24 mouse cellular contexts compared by ENCODE assay signal in genomic region chr17:83684475-83684874, GRCm38 (mm10). TPM values are rescaled to one million over a fixed set of nuclear protein-coding genes. Genes with fewer than 3 reads are reported as not detected.
DNase-seq lines count a peak whose midpoint lies in the region; ATAC-seq lines count a peak whose summit lies in the region.
"Had no signal": no experiment of that assay in that cellular context is flagged by ENCODE, and none has a peak within 500 bp of the region (broad histone marks: within the 10 kb centered on the region; RNA-seq: fewer than 3 reads in every experiment).

No protein-coding gene starts in this region.

- H3K4me1 ChIP-seq in liver, embryonic 11.5 days (replicated peaks; ENCODE audit: control insufficient read depth, insufficient read depth, low read length): no peaks in the 10 kb centered on the region; the same call in 1 of the 2 replicates
- peaks cover 28% of the 10 kb centered on the region for H3K4me1 ChIP-seq in liver, embryonic 15.5 days (replicated peaks)
- H3K4me1 ChIP-seq: embryonic facial prominence, embryonic 15.5 days; forebrain, embryonic 12.5 days; heart, embryonic 15.5 days; hindbrain, embryonic 13.5 days had no signal

- H3K9me3 ChIP-seq in liver, embryonic 11.5 days (ENCODE audit: control insufficient read depth, low read length): no peaks in the 10 kb centered on the region
- H3K9me3 ChIP-seq in liver, embryonic 15.5 days (replicated peaks): no peaks in the 10 kb centered on the region
- H3K9me3 ChIP-seq: embryonic facial prominence, embryonic 15.5 days; forebrain, embryonic 12.5 days; heart, embryonic 15.5 days; hindbrain, embryonic 13.5 days had no signal

- ATAC-seq in liver, embryonic 11.5 days (replicated peaks; ENCODE audit: low FRiP score): peak; percentile 93
- peak; percentile 81 for ATAC-seq in liver, embryonic 15.5 days (ENCODE audit: insufficient read depth)
- ATAC-seq in megakaryocyte-erythroid progenitor cell, adult 5-6 weeks (replicated peaks; ENCODE audit: low FRiP score, low TSS enrichment, poor library complexity, severe bottlenecking): peak; percentile 82
- no peak for ATAC-seq in megakaryocyte, adult 5-6 weeks (ENCODE audit: poor library complexity, severe bottlenecking)
- ATAC-seq: hindbrain, postnatal 0 days had no signal

- H3K36me3 ChIP-seq in liver, embryonic 11.5 days (ENCODE audit: control insufficient read depth, insufficient read depth, low read length): no peaks in the 10 kb centered on the region; the same call in 1 of the 2 replicates
- no peaks in the 10 kb centered on the region for H3K36me3 ChIP-seq in liver, embryonic 15.5 days (replicated peaks)
- H3K36me3 ChIP-seq: embryonic facial prominence, embryonic 15.5 days; forebrain, embryonic 12.5 days; heart, embryonic 15.5 days; hindbrain, embryonic 13.5 days had no signal

- H3K4me2 ChIP-seq in liver, embryonic 11.5 days: peak overlapping the region; percentile 50
- H3K4me2 ChIP-seq in liver, embryonic 15.5 days: peak overlapping the region; percentile 40
- H3K4me2 ChIP-seq: embryonic facial prominence, embryonic 15.5 days; forebrain, embryonic 12.5 days; heart, embryonic 11.5 days; heart, embryonic 15.5 days; hindbrain, embryonic 13.5 days had no signal

- no peaks in the 10 kb centered on the region for H3K27me3 ChIP-seq in liver, embryonic 11.5 days (replicated peaks; ENCODE audit: control insufficient read depth, insufficient read depth, low read length)
- H3K27me3 ChIP-seq in liver, embryonic 15.5 days: no peaks in the 10 kb centered on the region
- H3K27me3 ChIP-seq: embryonic facial prominence, embryonic 15.5 days; forebrain, embryonic 12.5 days; heart, embryonic 15.5 days; hindbrain, embryonic 13.5 days had no signal

- no peak overlapping the region for H3K9ac ChIP-seq in liver, embryonic 11.5 days (ENCODE audit: low read depth, low read length)
- no peak overlapping the region for H3K9ac ChIP-seq in liver, embryonic 15.5 days
- H3K9ac ChIP-seq: embryonic facial prominence, embryonic 15.5 days; forebrain, embryonic 12.5 days; heart, embryonic 15.5 days; hindbrain, embryonic 13.5 days had no signal

- 54% methylated on average over 7 of the region's 7 CpGs for WGBS in liver, embryonic 11.5 days
- WGBS in liver, embryonic 15.5 days (ENCODE audit: insufficient replicate concordance): 30% methylated on average over 7 of the region's 7 CpGs

- H3K4me3 ChIP-seq in liver, embryonic 11.5 days (ENCODE audit: low read depth, low read length): no peak overlapping the region
- no peak overlapping the region for H3K4me3 ChIP-seq in liver, embryonic 15.5 days (replicated peaks)
- H3K4me3 ChIP-seq: embryonic facial prominence, embryonic 15.5 days; forebrain, embryonic 12.5 days; heart, adult 2 months; heart, embryonic 15.5 days; hindbrain, embryonic 13.5 days had no signal

- peak; percentile 68 for DNase-seq in c-Kit-positive CD71-positive TER-119-negative erythroid progenitor cells, embryonic 14.5 days (ENCODE audit: low read depth)
- DNase-seq in liver, embryonic 11.5 days (ENCODE audit: low spot score): no peak
- no peak for DNase-seq in gastrocnemius, adult 18-20 months (ENCODE audit: low spot score)
- DNase-seq in layer of hippocampus, adult 9-11 months: no peak
- DNase-seq: adrenal gland, adult 2 months; adrenal gland, postnatal 25 days; cerebellum, adult 8-10 months; cerebellum, postnatal 14 days; embryo, embryonic 11 days; gastrocnemius, postnatal 10 days; heart, adult 2 months; heart, postnatal 14 days had no signal

- peak overlapping the region; percentile 43 for H3K27ac ChIP-seq in liver, embryonic 11.5 days (ENCODE audit: low read depth, low read length)
- peak overlapping the region; percentile 64 for H3K27ac ChIP-seq in liver, embryonic 15.5 days (replicated peaks)
- H3K27ac ChIP-seq: embryonic facial prominence, embryonic 15.5 days; forebrain, embryonic 12.5 days; heart, adult 2 months; heart, embryonic 15.5 days; hindbrain, embryonic 13.5 days; hindbrain, postnatal 0 days had no signal

RNA-seq across cellular contexts. Expression of gene Mta3, which starts 21.5 kb away (rescaled TPM):
- 63.0 and 67.2 TPM in 2 replicates for polyA plus RNA-seq in liver, embryonic 11.5 days (2014; fragmentation: Nextera tagmentation; extraction: Ambion mirVana)
- polyA plus RNA-seq in liver, embryonic 15.5 days (2015; fragmentation: Nextera tagmentation; extraction: Ambion mirVana): 36.9 and 37.3 TPM in 2 replicates
- total RNA-seq in megakaryocyte-erythroid progenitor cell, adult 5-6 weeks (2014; fragmentation: Nextera tagmentation): 76.4 and 86.3 TPM in 2 replicates
- total RNA-seq in megakaryocyte-erythroid progenitor cell, adult 5-6 weeks (2017): 68.2 and 77.5 TPM in 2 replicates
- total RNA-seq in gastrocnemius, adult 18-20 months (2021): 1 to 10 TPM; 7.9 to 8.4 TPM
- total RNA-seq in megakaryocyte, adult 5-6 weeks (2015): 79.2 and 84.9 TPM in 2 replicates
- 65.7 and 74.1 TPM in 2 replicates for total RNA-seq in megakaryocyte, adult 5-6 weeks (2017)

RNA-seq across cellular contexts. Expression of gene Kcng3, which starts 52.8 kb away (rescaled TPM):
- polyA plus RNA-seq in liver, embryonic 11.5 days (2014; fragmentation: Nextera tagmentation; extraction: Ambion mirVana): 0.19 TPM in 1 of 2 replicates, not detected in the other
- not detected in 2 replicates for polyA plus RNA-seq in liver, embryonic 15.5 days (2015; fragmentation: Nextera tagmentation; extraction: Ambion mirVana)
- 0.17 TPM in 1 of 2 replicates, not detected in the other for total RNA-seq in megakaryocyte-erythroid progenitor cell, adult 5-6 weeks (2014; fragmentation: Nextera tagmentation)
- 0.23 TPM in 1 of 2 replicates, not detected in the other for total RNA-seq in megakaryocyte-erythroid progenitor cell, adult 5-6 weeks (2017)
- not detected for total RNA-seq in gastrocnemius, adult 18-20 months (2021)
- total RNA-seq in megakaryocyte, adult 5-6 weeks (2015): 0.16 TPM in 1 of 2 replicates, not detected in the other
- not detected in 2 replicates for total RNA-seq in megakaryocyte, adult 5-6 weeks (2017)
- total RNA-seq: heart, adult 2 months; heart, postnatal 14 days; hematopoietic stem cell, adult 5-6 weeks had no signal
- polyA plus RNA-seq: C2C12; embryonic facial prominence, embryonic 11.5 days; embryonic facial prominence, embryonic 15.5 days; forebrain, embryonic 12.5 days; heart, embryonic 11.5 days; heart, embryonic 15.5 days had no signal

Comparison
In these comparisons a context has a peak if more than half of its experiments do, and no peak if none do; other contexts are left out.
1. RNA of gene Mta3, which starts 21.5 kb away (total RNA-seq): 68.2 to 86.3 TPM in megakaryocyte-erythroid progenitor cell, adult 5-6 weeks and 65.7 to 84.9 TPM in megakaryocyte, adult 5-6 weeks; 7.9 to 8.4 TPM in gastrocnemius, adult 18-20 months; every median in the first group is over 4 times any median in the second.